Mouse (Mus musculus): ENCODE results near the gene Slc41a1. TPM values are rescaled to one million over a fixed set of nuclear protein-coding genes. Genes with fewer than 3 reads are reported as not detected.

Gene Slc41a1
- polyA plus RNA-seq, 1 experiment from 2014 or later, result 8.9 TPM

DNA sequence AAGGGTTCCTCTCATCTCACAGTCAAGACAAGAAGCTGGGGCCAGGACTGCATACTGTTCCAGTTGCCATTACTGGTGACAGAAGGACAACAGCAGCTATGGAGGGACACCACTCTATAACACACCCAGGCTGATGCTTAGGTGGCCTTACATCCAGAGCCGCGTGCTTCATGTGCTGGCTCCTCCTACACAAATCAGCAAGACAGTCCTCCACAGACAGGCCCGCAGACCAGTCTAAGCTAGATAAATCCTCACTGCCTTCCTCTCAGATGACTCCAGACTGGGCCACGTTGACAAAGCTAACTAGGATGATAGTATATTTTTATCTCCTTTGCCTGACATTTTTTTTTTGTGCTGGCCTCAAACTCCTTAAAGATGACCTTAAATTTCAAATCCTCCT, 34.5 kb downstream of the Slc41a1 start:
- ATAC-seq (replicated peaks; ENCODE audit: low FRiP score, low TSS enrichment, low read depth) (no peak), DNase-seq (ENCODE audit: low spot score) (no peak)
- Histone ChIP-seq H3K36me3 (ENCODE audit: control insufficient read depth, insufficient read depth, low read length) (no peaks in the 10 kb centered on the region), H3K4me3 (ENCODE audit: low read depth, low read length) (no peak overlapping the region), H3K9ac (ENCODE audit: low read length) (no peak overlapping the region), H3K9me3 (ENCODE audit: control insufficient read depth, low read length) (no peaks in the 10 kb centered on the region), H3K4me1 (replicated peaks; ENCODE audit: control insufficient read depth, insufficient read depth, low read length) (no peaks in the 10 kb centered on the region), H3K27ac (ENCODE audit: low read depth) (no peak overlapping the region), H3K27me3 (replicated peaks; ENCODE audit: control insufficient read depth, insufficient read depth, low read length) (no peaks in the 10 kb centered on the region), H3K4me2 (ENCODE audit: low read length) (no peak overlapping the region)
- WGBS, result 78% methylated on average over 4 of the region's 4 CpGs

DNA sequence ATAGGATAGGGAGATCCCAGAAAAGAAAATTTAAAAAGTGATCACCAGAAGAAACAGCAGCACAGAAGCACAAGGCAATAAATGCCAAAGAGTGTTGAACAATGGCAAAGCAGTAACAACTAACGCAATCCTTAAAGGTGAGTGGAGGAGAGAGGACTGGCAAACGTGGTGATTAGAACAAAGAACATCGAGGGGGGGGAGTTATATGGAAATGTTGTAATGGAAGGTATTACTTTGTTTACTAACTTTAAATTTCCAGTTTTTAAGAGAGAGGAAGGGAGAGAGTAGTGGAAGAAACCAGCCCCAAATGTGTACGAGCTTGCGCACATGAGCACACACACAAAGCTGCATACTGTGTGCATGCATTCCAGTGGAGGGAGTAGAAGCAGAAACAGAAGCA, 38.3 kb downstream of the Slc41a1 start:
- Histone ChIP-seq H3K27me3 (replicated peaks; ENCODE audit: control insufficient read depth, insufficient read depth, low read length) (no peaks in the 10 kb centered on the region), H3K27ac (ENCODE audit: low read depth) (no peak overlapping the region), H3K4me2 (ENCODE audit: low read length) (no peak overlapping the region), H3K36me3 (ENCODE audit: control insufficient read depth, insufficient read depth, low read length) (no peaks in the 10 kb centered on the region), H3K9ac (ENCODE audit: low read length) (no peak overlapping the region), H3K4me1 (replicated peaks; ENCODE audit: control insufficient read depth, insufficient read depth, low read length) (no peaks in the 10 kb centered on the region; the same call in 1 of the 2 replicates), H3K4me3 (ENCODE audit: low read depth, low read length) (no peak overlapping the region), H3K9me3 (ENCODE audit: control insufficient read depth, low read length) (no peaks in the 10 kb centered on the region)
- ATAC-seq (replicated peaks; ENCODE audit: low FRiP score, low TSS enrichment, low read depth), result no peak
- WGBS, result 82% methylated on average over 5 of the region's 5 CpGs
- DNase-seq (ENCODE audit: low spot score), result no peak

DNA sequence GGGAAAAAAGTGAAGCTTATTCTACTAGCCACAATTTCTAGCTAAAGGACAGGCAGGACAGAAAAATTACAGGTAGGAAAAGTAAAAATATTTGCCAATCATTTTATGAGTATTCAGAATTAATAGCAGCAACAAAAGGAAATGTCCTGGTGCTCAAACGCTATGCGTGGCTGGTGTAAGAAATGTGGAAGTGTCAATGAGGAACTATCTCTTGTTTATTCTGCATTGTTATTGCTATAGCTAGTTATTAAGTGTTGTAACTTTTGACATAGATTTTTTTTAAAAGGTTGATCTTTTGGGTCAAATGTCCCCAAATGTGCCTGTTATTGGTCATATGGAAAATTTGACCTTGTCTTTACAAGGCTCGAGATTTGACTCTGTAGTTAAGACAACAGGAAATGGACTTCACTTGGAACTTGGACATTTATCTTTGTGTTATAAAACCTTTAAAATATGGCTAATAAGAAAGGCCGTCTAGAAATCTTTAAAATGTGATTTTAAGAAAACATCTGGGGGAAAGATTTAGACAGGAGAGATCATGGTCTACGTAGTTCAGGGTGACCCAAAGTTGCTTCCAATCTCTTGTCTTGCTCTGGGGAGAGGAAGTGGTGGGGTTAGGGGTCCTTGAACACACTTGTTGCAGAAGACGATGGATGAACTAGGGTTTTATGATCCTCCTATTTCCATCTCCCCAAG, 39.2 kb downstream of the Slc41a1 start:
- WGBS, result 80% methylated on average over 6 of the region's 6 CpGs
- Histone ChIP-seq H3K27me3 (replicated peaks; ENCODE audit: control insufficient read depth, insufficient read depth, low read length) (no peaks in the 10 kb centered on the region), H3K9ac (ENCODE audit: low read length) (no peak overlapping the region), H3K9me3 (ENCODE audit: control insufficient read depth, low read length) (no peaks in the 10 kb centered on the region), H3K4me2 (ENCODE audit: low read length) (peak overlapping the region; percentile 75; the same call in 1 of the 2 replicates), H3K36me3 (ENCODE audit: control insufficient read depth, insufficient read depth, low read length) (no peaks in the 10 kb centered on the region), H3K27ac (ENCODE audit: low read depth) (no peak overlapping the region), H3K4me1 (replicated peaks; ENCODE audit: control insufficient read depth, insufficient read depth, low read length) (no peaks in the 10 kb centered on the region; the same call in 1 of the 2 replicates), H3K4me3 (ENCODE audit: low read depth, low read length) (peak overlapping the region; percentile 67; the same call in 1 of the 2 replicates)
- ATAC-seq (replicated peaks; ENCODE audit: low FRiP score, low TSS enrichment, low read depth) (0 out of 2 replicates have a peak, but pooled peaks have one; percentile 28), DNase-seq (ENCODE audit: low spot score) (no peak)

DNA sequence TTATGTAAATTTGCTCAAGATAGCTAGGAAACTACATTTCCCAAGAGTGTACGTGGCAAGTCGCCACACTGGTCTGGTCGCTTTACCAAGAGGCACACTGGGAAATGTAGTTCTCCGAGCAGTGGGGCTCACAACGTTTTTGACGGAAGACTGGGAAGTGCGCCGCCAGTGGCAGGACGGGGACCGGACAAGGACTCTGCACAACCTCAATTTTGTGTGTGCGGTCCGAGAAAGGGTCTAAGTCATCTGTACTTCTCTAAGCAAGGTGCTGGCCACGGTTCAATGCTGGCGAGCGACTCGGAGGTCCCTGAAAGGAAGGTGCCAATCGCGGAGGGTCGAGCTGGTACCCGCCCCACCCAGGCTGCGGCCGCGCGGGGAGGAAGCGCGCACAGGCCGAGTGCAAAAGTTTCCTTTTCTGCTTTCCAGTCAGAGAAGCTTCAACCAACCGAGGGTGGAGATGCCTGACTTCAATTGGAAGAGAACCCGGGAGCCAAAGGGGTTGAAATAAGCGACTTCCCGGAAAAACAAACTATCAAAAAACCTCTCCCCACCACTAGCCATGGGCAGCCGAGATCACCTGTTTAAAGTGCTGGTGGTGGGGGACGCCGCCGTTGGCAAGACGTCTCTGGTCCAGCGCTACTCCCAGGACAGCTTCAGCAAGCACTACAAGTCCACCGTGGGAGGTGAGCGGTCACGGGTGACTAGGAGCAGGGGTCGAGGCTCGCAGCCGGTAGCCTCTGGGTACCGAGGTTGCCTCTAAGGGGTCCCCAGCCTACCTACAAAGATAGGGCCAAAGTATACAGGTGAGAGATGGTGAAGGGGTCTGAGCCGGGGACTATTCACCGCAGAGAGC, 40.0 kb downstream of the Slc41a1 start, which contains the start of gene Rab29:
TSS of gene Rab29 (plus strand) at position 132 of the 853 bp plus-strand sequence.
- ATAC-seq (replicated peaks; ENCODE audit: low FRiP score, low TSS enrichment, low read depth) (peak; percentile 90), DNase-seq (ENCODE audit: low spot score) (peak; percentile 93)
- no peaks in the 10 kb centered on the region for H3K9me3 ChIP-seq (ENCODE audit: control insufficient read depth, low read length)
- no peaks in the 10 kb centered on the region for H3K36me3 ChIP-seq (ENCODE audit: control insufficient read depth, insufficient read depth, low read length)
- no peaks in the 10 kb centered on the region; the same call in 1 of the 2 replicates for H3K4me1 ChIP-seq (replicated peaks; ENCODE audit: control insufficient read depth, insufficient read depth, low read length)
- peak within 1 kb of the TSS; percentile 58 for H3K9ac ChIP-seq (ENCODE audit: low read length)
- 1% methylated on average over 46 of the region's 46 CpGs for WGBS
- H3K4me3 ChIP-seq (ENCODE audit: low read depth, low read length), result peak within 1 kb of the TSS; percentile 67
- no peaks in the 10 kb centered on the region for H3K27me3 ChIP-seq (replicated peaks; ENCODE audit: control insufficient read depth, insufficient read depth, low read length)
- H3K27ac ChIP-seq (ENCODE audit: low read depth), result no peak within 1 kb of the TSS
- peak within 1 kb of the TSS; percentile 75 for H3K4me2 ChIP-seq (ENCODE audit: low read length)

DNA sequence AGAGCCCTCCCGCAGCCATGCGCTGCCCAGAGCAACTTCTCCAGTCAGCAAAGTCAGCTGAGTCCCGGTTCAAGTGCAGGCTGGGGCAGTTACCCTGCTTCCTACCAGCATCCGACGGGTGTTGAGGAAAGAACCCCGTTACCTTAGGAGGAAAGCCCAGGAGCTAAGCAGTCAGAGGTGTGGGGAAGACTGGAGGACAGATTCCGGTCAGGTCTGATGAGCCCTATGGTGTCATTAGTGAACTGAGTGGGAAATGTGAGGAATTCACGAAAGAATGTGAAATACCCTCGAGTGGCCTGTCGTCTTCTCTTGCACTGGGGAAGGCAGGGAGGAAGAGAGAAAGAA, 40.6 kb downstream of the Slc41a1 start:
- H3K36me3 ChIP-seq (ENCODE audit: control insufficient read depth, insufficient read depth, low read length), result no peaks in the 10 kb centered on the region
- H3K4me3 ChIP-seq (ENCODE audit: low read depth, low read length), result peak overlapping the region; percentile 67
- ATAC-seq (replicated peaks; ENCODE audit: low FRiP score, low TSS enrichment, low read depth), result no peak
- no peak overlapping the region for H3K27ac ChIP-seq (ENCODE audit: low read depth)
- H3K4me1 ChIP-seq (replicated peaks; ENCODE audit: control insufficient read depth, insufficient read depth, low read length), result no peaks in the 10 kb centered on the region; the same call in 1 of the 2 replicates
- DNase-seq (ENCODE audit: low spot score), result peak; percentile 60
- 19% methylated on average over 10 of the region's 10 CpGs for WGBS
- H3K27me3 ChIP-seq (replicated peaks; ENCODE audit: control insufficient read depth, insufficient read depth, low read length), result no peaks in the 10 kb centered on the region
- peak overlapping the region; percentile 75 for H3K4me2 ChIP-seq (ENCODE audit: low read length)
- peak overlapping the region; percentile 58 for H3K9ac ChIP-seq (ENCODE audit: low read length)
- H3K9me3 ChIP-seq (ENCODE audit: control insufficient read depth, low read length), result no peaks in the 10 kb centered on the region

DNA sequence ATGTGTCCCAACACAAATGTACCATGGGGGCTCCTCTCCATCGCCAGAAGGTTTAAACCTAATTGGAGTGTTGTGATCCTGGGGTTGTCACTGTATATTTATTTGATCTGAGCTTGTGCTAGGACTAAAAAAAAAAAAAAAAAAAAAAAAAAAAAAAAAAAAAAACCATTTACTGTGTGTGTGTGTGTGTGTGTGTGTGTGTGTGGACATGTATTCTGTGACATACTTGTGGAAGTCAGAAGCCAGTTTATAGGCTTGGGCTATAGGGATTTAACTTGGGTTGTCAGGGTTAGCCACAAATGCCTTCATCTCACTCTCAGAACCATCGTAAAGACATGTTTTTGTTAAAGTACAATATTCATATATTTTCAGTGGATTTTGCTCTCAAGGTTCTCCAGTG, 42.3 kb downstream of the Slc41a1 start:
- no peak overlapping the region for H3K9ac ChIP-seq (ENCODE audit: low read length)
- H3K36me3 ChIP-seq (ENCODE audit: control insufficient read depth, insufficient read depth, low read length), result no peaks in the 10 kb centered on the region
- ATAC-seq (replicated peaks; ENCODE audit: low FRiP score, low TSS enrichment, low read depth), result no peak
- no peaks in the 10 kb centered on the region for H3K9me3 ChIP-seq (ENCODE audit: control insufficient read depth, low read length)
- no peaks in the 10 kb centered on the region; the same call in 1 of the 2 replicates for H3K4me1 ChIP-seq (replicated peaks; ENCODE audit: control insufficient read depth, insufficient read depth, low read length)
- DNase-seq (ENCODE audit: low spot score), result no peak
- H3K27ac ChIP-seq (ENCODE audit: low read depth), result no peak overlapping the region
- H3K4me3 ChIP-seq (ENCODE audit: low read depth, low read length), result no peak overlapping the region
- H3K27me3 ChIP-seq (replicated peaks; ENCODE audit: control insufficient read depth, insufficient read depth, low read length), result no peaks in the 10 kb centered on the region
- WGBS, result 88% methylated on average over 2 of the region's 2 CpGs
- no peak overlapping the region for H3K4me2 ChIP-seq (ENCODE audit: low read length)

DNA sequence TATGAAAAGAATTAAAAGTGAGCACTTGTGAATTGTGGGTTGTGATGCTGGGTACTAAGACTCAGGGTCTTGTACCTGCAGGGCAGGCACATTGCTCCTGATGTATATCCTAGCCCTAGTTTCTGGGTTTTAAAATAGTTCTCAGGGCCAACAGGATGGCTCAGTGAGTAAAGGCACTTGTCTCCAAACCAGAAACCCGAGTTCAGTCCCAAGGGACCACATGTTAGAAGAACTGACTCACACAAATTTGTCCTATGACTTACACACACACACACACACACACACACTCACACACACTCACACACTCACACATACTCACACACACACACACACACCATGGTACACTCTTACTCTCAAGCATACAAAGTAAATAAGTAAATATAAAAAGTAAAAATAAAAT, 45.6 kb downstream of the Slc41a1 start:
- Histone ChIP-seq H3K9me3 (ENCODE audit: control insufficient read depth, low read length) (no peaks in the 10 kb centered on the region), H3K27ac (ENCODE audit: low read depth) (no peak overlapping the region), H3K4me1 (replicated peaks; ENCODE audit: control insufficient read depth, insufficient read depth, low read length) (no peaks in the 10 kb centered on the region; the same call in 1 of the 2 replicates), H3K4me2 (ENCODE audit: low read length) (no peak overlapping the region), H3K36me3 (ENCODE audit: control insufficient read depth, insufficient read depth, low read length) (no peaks in the 10 kb centered on the region), H3K27me3 (replicated peaks; ENCODE audit: control insufficient read depth, insufficient read depth, low read length) (no peaks in the 10 kb centered on the region), H3K4me3 (ENCODE audit: low read depth, low read length) (no peak overlapping the region), H3K9ac (ENCODE audit: low read length) (no peak overlapping the region)
- no peak for DNase-seq (ENCODE audit: low spot score)
- 78% methylated on average over 1 of the region's 1 CpGs for WGBS
- ATAC-seq (replicated peaks; ENCODE audit: low FRiP score, low TSS enrichment, low read depth), result no peak

DNA sequence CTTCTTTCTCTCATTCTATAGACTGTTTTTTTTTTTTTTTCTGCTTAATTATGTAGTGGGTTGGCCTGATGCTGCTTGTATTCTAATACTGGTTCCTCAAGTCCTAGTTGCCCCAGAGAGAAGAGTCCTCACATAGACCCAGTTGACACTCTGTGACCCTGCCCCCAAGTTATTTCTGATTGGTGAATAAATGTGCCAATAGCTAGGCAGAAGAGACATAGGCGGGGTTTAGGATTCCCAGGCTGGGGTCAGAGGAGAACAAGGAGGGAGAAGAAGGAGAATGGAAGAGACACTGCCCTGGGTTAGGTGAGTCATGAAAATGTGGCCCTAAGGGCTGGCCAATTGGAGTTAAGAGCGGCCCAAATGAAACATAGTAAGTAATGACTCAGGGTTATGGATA, 52.5 kb downstream of the Slc41a1 start:
- no peak for ATAC-seq (replicated peaks; ENCODE audit: low FRiP score, low TSS enrichment, low read depth)

More for the DNA sequence above, 52.5 kb downstream of the Slc41a1 start:
- H3K36me3 ChIP-seq (ENCODE audit: control insufficient read depth, insufficient read depth, low read length), result no peaks in the 10 kb centered on the region
- H3K9me3 ChIP-seq (ENCODE audit: control insufficient read depth, low read length), result no peaks in the 10 kb centered on the region
- no peaks in the 10 kb centered on the region for H3K27me3 ChIP-seq (replicated peaks; ENCODE audit: control insufficient read depth, insufficient read depth, low read length)
- H3K9ac ChIP-seq (ENCODE audit: low read length), result no peak overlapping the region
- no peak for DNase-seq (ENCODE audit: low spot score)
- H3K4me3 ChIP-seq (ENCODE audit: low read depth, low read length), result no peak overlapping the region
- H3K4me1 ChIP-seq (replicated peaks; ENCODE audit: control insufficient read depth, insufficient read depth, low read length), result no peaks in the 10 kb centered on the region
- 76% methylated on average over 2 of the region's 2 CpGs for WGBS
- H3K4me2 ChIP-seq (ENCODE audit: low read length), result no peak overlapping the region
- no peak overlapping the region for H3K27ac ChIP-seq (ENCODE audit: low read depth)
